14 mouse cellular contexts compared by ENCODE assay signal in the genomic region with DNA sequence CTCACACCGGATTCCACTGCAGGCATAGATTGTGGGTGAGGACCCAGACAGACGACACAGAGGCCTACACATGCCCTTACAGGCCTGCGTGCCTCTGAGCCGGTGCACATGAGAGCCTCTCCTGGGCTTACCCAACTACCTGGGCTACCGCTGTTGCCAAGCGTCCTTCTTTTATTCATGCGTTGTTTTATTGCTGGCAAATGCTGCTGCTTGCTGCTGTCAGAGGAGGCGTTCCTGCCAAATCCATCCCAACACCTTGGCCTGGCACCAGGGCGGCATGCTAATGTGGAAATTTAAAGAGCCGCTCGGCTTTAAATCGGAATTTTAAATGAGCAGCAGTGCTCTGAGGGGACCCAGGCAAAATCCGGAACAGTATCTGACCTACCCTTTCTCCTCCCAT. TPM values are rescaled to one million over a fixed set of nuclear protein-coding genes. Genes with fewer than 3 reads are reported as not detected.
DNase-seq lines count a peak whose midpoint lies in the region; ATAC-seq lines count a peak whose summit lies in the region.
"Had no signal": no experiment of that assay in that cellular context is flagged by ENCODE, and none has a peak within 500 bp of the region (broad histone marks: within the 10 kb centered on the region; RNA-seq: fewer than 3 reads in every experiment).

No protein-coding gene starts in this region.

- no peaks in the 10 kb centered on the region for H3K36me3 ChIP-seq in hindbrain, embryonic 14.5 days (replicated peaks; ENCODE audit: control insufficient read depth, insufficient read depth)
- no peaks in the 10 kb centered on the region for H3K36me3 ChIP-seq in hindbrain, embryonic 10.5 days
- H3K36me3 ChIP-seq in neural tube, embryonic 13.5 days: no peaks in the 10 kb centered on the region
- no peaks in the 10 kb centered on the region for H3K36me3 ChIP-seq in heart, embryonic 10.5 days
- H3K36me3 ChIP-seq: embryonic facial prominence, embryonic 13.5 days had no signal

- no peaks in the 10 kb centered on the region for H3K9me3 ChIP-seq in hindbrain, embryonic 14.5 days (ENCODE audit: control insufficient read depth, low read length)
- no peaks in the 10 kb centered on the region for H3K9me3 ChIP-seq in hindbrain, embryonic 10.5 days
- no peaks in the 10 kb centered on the region for H3K9me3 ChIP-seq in neural tube, embryonic 13.5 days
- H3K9me3 ChIP-seq in heart, embryonic 10.5 days: no peaks in the 10 kb centered on the region
- H3K9me3 ChIP-seq: embryonic facial prominence, embryonic 13.5 days had no signal

- ATAC-seq in hindbrain, embryonic 14.5 days (ENCODE audit: low FRiP score): no peak
- ATAC-seq in neural tube, embryonic 13.5 days (ENCODE audit: low read depth): no peak

- DNase-seq in hindbrain, embryonic 14.5 days (ENCODE audit: low spot score): peak; percentile 69
- DNase-seq in hindbrain, embryonic 10.5 days (ENCODE audit: low spot score): no peak
- DNase-seq in neural tube, embryonic 10.5 days (ENCODE audit: extremely low spot score, low spot score): no peak
- peak; percentile 65 for DNase-seq in kidney, adult 9 months
- DNase-seq in right cerebral cortex, postnatal 4 days: peak; percentile 49
- DNase-seq in ovary, adult 18-20 months (ENCODE audit: low spot score): no peak
- no peak for DNase-seq in heart, embryonic 10.5 days (ENCODE audit: low spot score)
- DNase-seq: gastrocnemius, adult 2 months; thymus, adult 18-20 months had no signal

- 41% methylated on average over 13 of the region's 13 CpGs for WGBS in hindbrain, embryonic 14.5 days
- 63% methylated on average over 13 of the region's 13 CpGs for WGBS in hindbrain, embryonic 10.5 days
- WGBS in neural tube, embryonic 13.5 days: 33% methylated on average over 13 of the region's 13 CpGs
- 44% methylated on average over 13 of the region's 13 CpGs for WGBS in heart, embryonic 10.5 days

- no peak overlapping the region for H3K9ac ChIP-seq in hindbrain, embryonic 14.5 days
- 0 out of 2 replicates have a peak overlapping the region, but pooled peaks have one; percentile 17 for H3K9ac ChIP-seq in neural tube, embryonic 13.5 days
- H3K9ac ChIP-seq: embryonic facial prominence, embryonic 13.5 days had no signal

- H3K4me1 ChIP-seq in hindbrain, embryonic 14.5 days (replicated peaks; ENCODE audit: control insufficient read depth, insufficient read depth, low read length): peaks cover 37% of the 10 kb centered on the region
- peaks cover 17% of the 10 kb centered on the region for H3K4me1 ChIP-seq in hindbrain, embryonic 10.5 days (replicated peaks)
- peaks cover 55% of the 10 kb centered on the region for H3K4me1 ChIP-seq in neural tube, embryonic 13.5 days (replicated peaks)
- H3K4me1 ChIP-seq in heart, embryonic 10.5 days: peaks cover 10% of the 10 kb centered on the region

- H3K27me3 ChIP-seq in hindbrain, embryonic 14.5 days (ENCODE audit: control insufficient read depth, insufficient read depth, low read length): no peaks in the 10 kb centered on the region
- H3K27me3 ChIP-seq in hindbrain, embryonic 10.5 days (ENCODE audit: insufficient read depth, poor library complexity, severe bottlenecking): peaks cover 45% of the 10 kb centered on the region
- peaks cover 11% of the 10 kb centered on the region for H3K27me3 ChIP-seq in neural tube, embryonic 13.5 days
- peaks cover 63% of the 10 kb centered on the region for H3K27me3 ChIP-seq in heart, embryonic 10.5 days (ENCODE audit: insufficient read depth, poor library complexity, severe bottlenecking)

- H3K27ac ChIP-seq in hindbrain, embryonic 14.5 days: 0 out of 2 replicates have a peak overlapping the region, but pooled peaks have one; percentile 28
- no peak overlapping the region for H3K27ac ChIP-seq in hindbrain, embryonic 10.5 days
- H3K27ac ChIP-seq in neural tube, embryonic 13.5 days (replicated peaks): peak overlapping the region; percentile 67
- no peak overlapping the region for H3K27ac ChIP-seq in heart, embryonic 10.5 days
- H3K27ac ChIP-seq: embryonic facial prominence, embryonic 13.5 days; gastrocnemius, adult 2 months; macrophage had no signal

- H3K4me3 ChIP-seq in hindbrain, embryonic 14.5 days (replicated peaks; ENCODE audit: low read length): no peak overlapping the region
- no peak overlapping the region for H3K4me3 ChIP-seq in hindbrain, embryonic 10.5 days
- no peak overlapping the region for H3K4me3 ChIP-seq in neural tube, embryonic 13.5 days
- no peak overlapping the region for H3K4me3 ChIP-seq in heart, embryonic 10.5 days
- H3K4me3 ChIP-seq: embryonic facial prominence, embryonic 13.5 days; gastrocnemius, adult 2 months had no signal

- no peak overlapping the region for H3K4me2 ChIP-seq in hindbrain, embryonic 14.5 days (replicated peaks)
- H3K4me2 ChIP-seq in neural tube, embryonic 13.5 days: no peak overlapping the region
- H3K4me2 ChIP-seq: embryonic facial prominence, embryonic 13.5 days; liver, embryonic 11.5 days had no signal

RNA-seq across cellular contexts. Expression of a gene that starts 39.6 kb away (rescaled TPM):
- 21.7 and 25.5 TPM in 2 replicates for polyA plus RNA-seq in hindbrain, embryonic 14.5 days (2014; fragmentation: Nextera tagmentation; extraction: Ambion mirVana)
- polyA plus RNA-seq in hindbrain, embryonic 10.5 days (2016; fragmentation: Nextera tagmentation; extraction: Ambion mirVana): 0.07 and 0.13 TPM in 2 replicates
- 26.4 and 27.0 TPM in 2 replicates for polyA plus RNA-seq in neural tube, embryonic 13.5 days (2015; fragmentation: Nextera tagmentation; extraction: Ambion mirVana)
- polyA plus RNA-seq in heart, embryonic 10.5 days (2016; fragmentation: Nextera tagmentation; extraction: Ambion mirVana): not detected in 2 replicates
- polyA plus RNA-seq: heart, postnatal 0 days; macrophage had no signal

RNA-seq across cellular contexts. Expression of a gene that starts 58.3 kb away (rescaled TPM):
- polyA plus RNA-seq in hindbrain, embryonic 14.5 days (2014; fragmentation: Nextera tagmentation; extraction: Ambion mirVana): 3.0 and 3.3 TPM in 2 replicates
- 1.0 and 1.3 TPM in 2 replicates for polyA plus RNA-seq in hindbrain, embryonic 10.5 days (2016; fragmentation: Nextera tagmentation; extraction: Ambion mirVana)
- 1.7 and 2.1 TPM in 2 replicates for polyA plus RNA-seq in neural tube, embryonic 13.5 days (2015; fragmentation: Nextera tagmentation; extraction: Ambion mirVana)
- polyA plus RNA-seq in heart, embryonic 10.5 days (2016; fragmentation: Nextera tagmentation; extraction: Ambion mirVana): 8.1 and 20.1 TPM in 2 replicates
- polyA plus RNA-seq: macrophage had no signal

Comparison
In these comparisons a context has a peak if more than half of its experiments do, and no peak if none do; other contexts are left out.
1. DNase-seq: peak in hindbrain, embryonic 14.5 days (single experiment), kidney, adult 9 months (single experiment) and right cerebral cortex, postnatal 4 days (single experiment); none in hindbrain, embryonic 10.5 days (single experiment), neural tube, embryonic 10.5 days (single experiment), ovary, adult 18-20 months (single experiment) and heart, embryonic 10.5 days (single experiment).
2. H3K27ac ChIP-seq: peak in hindbrain, embryonic 14.5 days (single experiment) and neural tube, embryonic 13.5 days (single experiment); none in hindbrain, embryonic 10.5 days (single experiment) and heart, embryonic 10.5 days (single experiment).
3. RNA of a gene that starts 39.6 kb away (polyA plus RNA-seq): 26.4 to 27.0 TPM in neural tube, embryonic 13.5 days and 21.7 to 25.5 TPM in hindbrain, embryonic 14.5 days; 0.07 to 0.13 TPM in hindbrain, embryonic 10.5 days and not detected in heart, embryonic 10.5 days; every median in the first group is over 10 times any median in the second.